Mouse (Mus musculus): ENCODE measurements around the gene Chl1. TPM values are rescaled to one million over a fixed set of nuclear protein-coding genes. Genes with fewer than 3 reads are reported as not detected.

Gene Chl1
- 1.9 TPM for polyA plus RNA-seq (2014; fragmentation: Illumina TruSeq; extraction: RNeasy Lipid Tissue Mini Kit (QIAGEN cat#74804))

GRCm38 (mm10) chr6:103510392-103511289, at the start of gene Chl1:
TSS of gene Chl1 (plus strand) at chr6:103510586.

